ENCODE assay signal across 17 mouse cellular contexts in the genomic region with DNA sequence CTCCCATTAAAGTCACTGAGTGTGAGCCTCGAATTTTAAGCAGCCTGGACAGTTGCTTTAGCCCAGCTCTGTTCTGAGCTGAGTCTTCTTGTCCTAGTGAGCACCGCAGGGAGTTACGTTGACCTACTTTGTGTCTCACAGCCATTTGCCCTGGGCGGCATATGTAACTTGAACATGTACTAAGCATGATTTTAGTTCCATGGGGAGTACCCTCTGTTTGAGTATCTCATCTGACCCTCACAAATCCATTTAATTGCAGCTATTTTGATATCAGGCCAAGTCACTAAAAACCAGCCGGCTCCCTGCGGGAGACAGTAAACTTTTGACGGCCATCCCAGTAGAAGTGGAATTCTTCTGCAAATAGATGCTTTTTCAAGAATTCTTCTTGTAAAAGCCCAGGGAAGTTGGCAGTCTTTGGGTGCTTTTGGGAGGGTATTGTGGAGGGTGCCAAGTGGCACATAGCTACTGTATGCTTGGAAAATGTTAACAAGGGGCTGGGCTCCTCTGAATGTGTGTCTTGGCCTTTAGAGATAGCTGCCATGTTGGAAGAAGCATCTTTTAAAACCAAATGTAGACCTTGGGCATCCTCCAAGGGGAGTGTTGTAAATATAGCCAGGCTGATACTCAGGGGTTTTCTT. TPM values are rescaled to one million over a fixed set of nuclear protein-coding genes. Genes with fewer than 3 reads are reported as not detected.
A peak's percentile ranks its signal among the peaks of the same experiment; 100 is the strongest.
DNase-seq lines count a peak whose midpoint lies in the region; ATAC-seq and TF ChIP-seq lines count a peak whose summit lies in the region.
"Had no signal": no experiment of that assay in that cellular context is flagged by ENCODE, and none has a peak within 500 bp of the region (broad histone marks: within the 10 kb centered on the region; RNA-seq: fewer than 3 reads in every experiment).

No protein-coding gene starts in this region.

- H3K4me2 ChIP-seq in forebrain, embryonic 13.5 days: no peak overlapping the region
- no peak overlapping the region for H3K4me2 ChIP-seq in kidney, embryonic 14.5 days (replicated peaks; ENCODE audit: low read depth, low read length)
- peak overlapping the region; percentile 50 for H3K4me2 ChIP-seq in myocyte (ENCODE audit: low read depth)
- H3K4me2 ChIP-seq: midbrain, embryonic 12.5 days had no signal

- H3K9ac ChIP-seq in forebrain, embryonic 13.5 days: no peak overlapping the region
- H3K9ac ChIP-seq in kidney, embryonic 14.5 days (ENCODE audit: low read depth, low read length): no peak overlapping the region
- H3K9ac ChIP-seq: midbrain, embryonic 12.5 days had no signal

- H3K4me1 ChIP-seq in forebrain, embryonic 13.5 days: peaks cover 32% of the 10 kb centered on the region
- peaks cover 5% of the 10 kb centered on the region; the same call in 1 of the 2 replicates for H3K4me1 ChIP-seq in forebrain, embryonic 10.5 days
- peaks cover 22% of the 10 kb centered on the region for H3K4me1 ChIP-seq in kidney, embryonic 14.5 days (ENCODE audit: control insufficient read depth, insufficient read depth, low read length)
- H3K4me1 ChIP-seq: heart, embryonic 10.5 days had no signal

- TF ChIP-seq POLR2A in myocyte (IDR thresholded peaks at IDR 0.05; ENCODE audit: insufficient read length, low read depth): no peak

- H3K27ac ChIP-seq in forebrain, embryonic 13.5 days: 0 out of 2 replicates have a peak overlapping the region, but pooled peaks have one; percentile 6
- H3K27ac ChIP-seq in forebrain, embryonic 10.5 days: no peak overlapping the region
- H3K27ac ChIP-seq in kidney, embryonic 14.5 days (ENCODE audit: low read depth, low read length): no peak overlapping the region
- H3K27ac ChIP-seq: heart, embryonic 10.5 days; midbrain, embryonic 12.5 days had no signal

- WGBS in forebrain, embryonic 13.5 days: 76% methylated on average over 7 of the region's 7 CpGs
- 83% methylated on average over 7 of the region's 7 CpGs for WGBS in forebrain, embryonic 10.5 days
- WGBS in kidney, embryonic 14.5 days: 62% methylated on average over 7 of the region's 7 CpGs

- H3ac ChIP-seq in myocyte (ENCODE audit: control insufficient read depth, insufficient read length): no peak overlapping the region

- no peaks in the 10 kb centered on the region for H3K9me3 ChIP-seq in forebrain, embryonic 13.5 days (replicated peaks)
- H3K9me3 ChIP-seq in forebrain, embryonic 10.5 days: no peaks in the 10 kb centered on the region
- no peaks in the 10 kb centered on the region for H3K9me3 ChIP-seq in kidney, embryonic 14.5 days (ENCODE audit: control insufficient read depth, low read length)
- H3K9me3 ChIP-seq: G1E; heart, embryonic 10.5 days; midbrain, embryonic 12.5 days had no signal

- no peaks in the 10 kb centered on the region for H3K27me3 ChIP-seq in forebrain, embryonic 13.5 days
- no peaks in the 10 kb centered on the region for H3K27me3 ChIP-seq in forebrain, embryonic 10.5 days (ENCODE audit: poor library complexity, severe bottlenecking)
- H3K27me3 ChIP-seq in kidney, embryonic 14.5 days (ENCODE audit: control insufficient read depth, insufficient read depth, low read length): no peaks in the 10 kb centered on the region
- H3K27me3 ChIP-seq in myocyte (ENCODE audit: control insufficient read depth, insufficient read depth, insufficient read length): no peaks in the 10 kb centered on the region
- H3K27me3 ChIP-seq: midbrain, embryonic 12.5 days had no signal

- H3K36me3 ChIP-seq in forebrain, embryonic 13.5 days (ENCODE audit: poor library complexity, severe bottlenecking): no peaks in the 10 kb centered on the region
- no peaks in the 10 kb centered on the region for H3K36me3 ChIP-seq in forebrain, embryonic 10.5 days (replicated peaks)
- H3K36me3 ChIP-seq in kidney, embryonic 14.5 days (ENCODE audit: control insufficient read depth, insufficient read depth, low read length): no peaks in the 10 kb centered on the region
- no peaks in the 10 kb centered on the region for H3K36me3 ChIP-seq in myocyte (ENCODE audit: control insufficient read depth, insufficient read depth)
- H3K36me3 ChIP-seq: G1E; heart, embryonic 10.5 days; midbrain, embryonic 12.5 days had no signal

- no peak overlapping the region for H3K4me3 ChIP-seq in forebrain, embryonic 13.5 days
- H3K4me3 ChIP-seq in forebrain, embryonic 10.5 days: no peak overlapping the region
- H3K4me3 ChIP-seq in kidney, embryonic 14.5 days (ENCODE audit: low read length): no peak overlapping the region
- no peak overlapping the region for H3K4me3 ChIP-seq in myocyte
- H3K4me3 ChIP-seq: heart, embryonic 10.5 days; midbrain, embryonic 12.5 days had no signal

- ATAC-seq in forebrain, embryonic 13.5 days: no peak
- no peak for ATAC-seq in kidney, embryonic 14.5 days (ENCODE audit: low FRiP score, low TSS enrichment)
- ATAC-seq: lung, postnatal 0 days had no signal

- no peak for DNase-seq in forebrain, embryonic 10.5 days (ENCODE audit: extremely low spot score, low spot score)
- peak; percentile 28 for DNase-seq in kidney, postnatal 14 days
- DNase-seq in cerebellum, adult 9-11 months: peak; percentile 42
- no peak for DNase-seq in gastrocnemius, postnatal 4 days (ENCODE audit: low spot score in 2 of 2)
- DNase-seq in left cerebral cortex, adult 18-20 months (ENCODE audit: low spot score in 2 of 2): no peak
- DNase-seq: adrenal gland, postnatal 36 days; heart, postnatal 4 days; kidney, postnatal 25 days; right cerebral cortex, postnatal 4 days; thymus, postnatal 25 days had no signal

- H3K79me2 ChIP-seq in myocyte (ENCODE audit: control insufficient read depth, insufficient read depth): peaks cover 99% of the 10 kb centered on the region

TF ChIP-seq in myocyte, 11 proteins besides CTCF, POLR2A, EP300 and RAD21:
- TF ChIP-seq E2F4 (IDR thresholded peaks at IDR 0.05; ENCODE audit: insufficient read depth) (no peak), SRF (IDR thresholded peaks at IDR 0.05; ENCODE audit: control insufficient read depth, insufficient read length, low read depth) (no peak), MYOD1 (IDR thresholded peaks at IDR 0.05; ENCODE audit: control insufficient read depth in 1 of 3, insufficient read length in 2 of 3, low read depth in 2 of 3) (no peak), TCF3 (IDR thresholded peaks at IDR 0.05; ENCODE audit: insufficient read length, low read depth) (no peak), MAX (IDR thresholded peaks at IDR 0.05; ENCODE audit: low read depth) (no peak), CEBPB (IDR thresholded peaks at IDR 0.05; ENCODE audit: insufficient read depth, poor library complexity, severe bottlenecking) (no peak), TCF12 (IDR thresholded peaks at IDR 0.05; ENCODE audit: insufficient read depth, poor library complexity, severe bottlenecking) (no peak), REST (IDR thresholded peaks at IDR 0.05; ENCODE audit: insufficient read depth, insufficient read length) (no peak), MYOG (IDR thresholded peaks at IDR 0.05; ENCODE audit: control insufficient read depth in 1 of 3, insufficient read depth in 1 of 3, insufficient read length in 2 of 3, low read depth in 2 of 3) (no peak)
TF ChIP-seq in myocyte: peak in this region for 0.

RNA-seq across cellular contexts. Expression of a gene that starts 10.6 kb away (rescaled TPM):
- polyA plus RNA-seq in forebrain, embryonic 13.5 days (2015; fragmentation: Nextera tagmentation; extraction: Ambion mirVana): 37.2 and 51.0 TPM in 2 replicates
- polyA plus RNA-seq in forebrain, embryonic 10.5 days (2016; fragmentation: Nextera tagmentation; extraction: Ambion mirVana): 4.4 and 5.3 TPM in 2 replicates
- 3.0 and 4.5 TPM in 2 replicates for polyA plus RNA-seq in kidney, embryonic 14.5 days (2014; fragmentation: Nextera tagmentation; extraction: Ambion mirVana)
- polyA plus RNA-seq in myocyte (2012; fragmentation: generic; extraction: Trizol): 7.8 TPM
- total RNA-seq in gastrocnemius, postnatal 4 days (2021): 1 to 10 TPM; 8.4 to 9.7 TPM
- total RNA-seq in left cerebral cortex, adult 18-20 months (2021): 10 to 100 TPM; 75.6 to 84.1 TPM
- polyA plus RNA-seq: G1E had no signal

Comparison
In these comparisons a context has a peak if more than half of its experiments do, and no peak if none do; other contexts are left out.
1. DNase-seq: peak in kidney, postnatal 14 days (single experiment) and cerebellum, adult 9-11 months (single experiment); none in forebrain, embryonic 10.5 days (single experiment), gastrocnemius, postnatal 4 days (0 of 2) and left cerebral cortex, adult 18-20 months (0 of 2).